Mouse (Mus musculus) thymus, adult 2 months (tissue): Measurements from ENCODE around the gene Shpk.

Experiments
- CTCF ChIP-seq: fragments of 200-500 bp; IDR thresholded peaks from 2 replicates; pipeline ENCODE4 v1.5.1; 2012; ENCODE audit warnings: mild to moderate bottlenecking, control low read depth, low read length, moderate library complexity, borderline replicate concordance; ENCODE audit not compliant: control insufficient read depth, poor library complexity, insufficient read depth; ENCODE audit errors: extremely low read depth
- POLR2A ChIP-seq: fragments of 200-500 bp; IDR thresholded peaks from 2 replicates; pipeline ENCODE4 v1.6.1; 2012; ENCODE audit warnings: mild to moderate bottlenecking, low read length, control low read depth, moderate library complexity; ENCODE audit not compliant: control insufficient read depth, poor library complexity, insufficient read depth; ENCODE audit errors: extremely low read depth

DNA sequence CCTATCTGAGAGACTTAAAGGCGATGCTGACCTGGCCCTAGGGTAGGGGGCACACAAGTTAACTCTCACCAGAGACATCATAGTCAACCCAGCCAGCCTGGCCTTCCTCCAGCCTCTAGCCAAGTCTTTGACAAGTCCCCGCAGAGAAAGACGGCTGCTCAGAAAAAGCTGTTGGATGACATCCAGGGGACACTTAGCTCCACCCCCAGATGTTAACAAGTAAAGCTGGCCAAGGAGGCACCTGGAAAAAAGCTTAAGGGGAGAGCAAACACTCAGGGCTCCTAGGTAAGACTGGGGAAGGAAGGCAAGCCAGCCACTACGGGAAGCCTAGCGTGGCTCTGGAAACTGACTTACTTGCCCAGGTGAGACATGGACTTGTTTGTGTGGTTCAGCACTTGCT, 27.1 kb upstream of the Shpk start:
- TF ChIP-seq CTCF (no peak), POLR2A (no peak)
